Mouse (Mus musculus): ENCODE measurements around the gene Rtf2. TPM values are rescaled to one million over a fixed set of nuclear protein-coding genes. Genes with fewer than 3 reads are reported as not detected.
A peak's percentile ranks its signal among the peaks of the same experiment; 100 is the strongest.

The Rtf2 gene
- polyA plus RNA-seq, 1 experiment: 53.6 TPM

GRCm38 (mm10) chr2:172462813-172463212, 22.5 kb downstream of the Rtf2 start:
- WGBS: 92% methylated on average over 4 of the region's 4 CpGs
- Histone ChIP-seq H3K27ac (ENCODE audit: control insufficient read depth, insufficient read depth, low read depth, low read length, poor library complexity) (no peak overlapping the region), H3K4me3 (replicated peaks; ENCODE audit: control insufficient read depth, low read depth, low read length) (no peak overlapping the region), H3K4me1 (ENCODE audit: control insufficient read depth, insufficient read depth, low read length) (no peaks in the 10 kb centered on the region)
- TF ChIP-seq CTCF (IDR thresholded peaks at IDR 0.05; ENCODE audit: control insufficient read depth, insufficient read depth, low read length) (no peak), POLR2A (IDR thresholded peaks at IDR 0.05; ENCODE audit: borderline replicate concordance, control insufficient read depth, low read depth, low read length) (no peak)

DNA sequence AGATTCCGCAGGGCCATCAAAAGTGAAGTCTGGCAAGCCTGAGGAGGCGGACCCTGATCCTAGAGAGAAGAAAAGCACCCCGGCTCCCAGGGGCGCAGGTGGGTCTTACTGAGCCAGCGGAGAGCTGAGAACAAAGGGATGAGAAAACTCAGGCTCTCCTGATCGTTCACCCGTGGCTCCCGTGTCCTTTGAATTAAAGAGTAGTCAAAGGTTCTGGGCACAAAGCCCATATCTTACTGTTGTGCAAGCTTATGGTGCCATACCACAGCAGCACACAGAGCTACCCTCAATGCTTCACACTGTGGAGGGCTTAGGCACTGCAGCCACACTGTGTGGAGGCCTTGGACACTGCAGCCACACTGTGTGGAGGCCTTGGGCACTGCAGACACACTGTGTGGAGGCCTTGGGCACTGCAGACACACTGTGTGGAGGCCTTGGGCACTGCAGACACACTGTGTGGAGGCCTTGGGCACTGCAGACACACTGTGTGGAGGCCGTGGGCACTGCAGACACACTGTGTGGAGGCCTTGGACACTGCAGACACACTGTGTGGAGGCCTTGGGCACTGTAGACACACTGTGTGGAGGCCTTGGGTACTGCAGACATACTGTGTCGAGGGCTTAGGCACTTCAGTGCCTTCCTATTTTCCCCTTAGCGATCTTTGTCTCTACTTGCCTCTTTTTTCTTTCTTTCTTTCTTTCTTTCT, 26.2 kb downstream of the Rtf2 start:
- 84% methylated on average over 11 of the region's 11 CpGs for WGBS
- Histone ChIP-seq H3K4me3 (replicated peaks; ENCODE audit: control insufficient read depth, low read depth, low read length) (no peak overlapping the region), H3K27ac (ENCODE audit: control insufficient read depth, insufficient read depth, low read depth, low read length, poor library complexity) (no peak overlapping the region), H3K4me1 (ENCODE audit: control insufficient read depth, insufficient read depth, low read length) (no peaks in the 10 kb centered on the region)
- no peak for TF ChIP-seq CTCF (IDR thresholded peaks at IDR 0.05; ENCODE audit: control insufficient read depth, insufficient read depth, low read length)
- no peak for TF ChIP-seq POLR2A (IDR thresholded peaks at IDR 0.05; ENCODE audit: borderline replicate concordance, control insufficient read depth, low read depth, low read length)

DNA sequence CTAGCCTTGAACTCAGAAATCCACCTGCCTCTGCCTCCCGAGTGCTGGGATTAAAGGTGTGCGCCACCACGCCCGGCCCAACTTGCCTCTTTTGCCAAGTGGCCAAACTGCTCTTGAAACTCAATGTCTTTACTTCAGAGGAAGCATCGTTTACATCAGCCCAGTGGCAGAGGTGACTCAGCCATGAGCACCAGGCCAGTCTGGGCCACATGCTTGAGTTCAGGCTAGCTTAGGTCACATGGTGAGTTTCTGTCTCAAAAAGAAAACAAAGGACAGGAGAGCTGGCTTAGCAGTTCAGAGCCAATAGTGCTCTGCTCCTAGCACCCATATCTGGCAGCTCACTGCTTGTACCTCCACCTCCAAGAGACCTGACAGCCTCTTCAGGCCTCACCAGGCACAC, 26.9 kb downstream of the Rtf2 start:
- 94% methylated on average over 5 of the region's 5 CpGs for WGBS
- TF ChIP-seq POLR2A (IDR thresholded peaks at IDR 0.05; ENCODE audit: borderline replicate concordance, control insufficient read depth, low read depth, low read length) (no peak), CTCF (IDR thresholded peaks at IDR 0.05; ENCODE audit: control insufficient read depth, insufficient read depth, low read length) (no peak)

GRCm38 (mm10) chr2:172468346-172468819, 28.0 kb downstream of the Rtf2 start:
- H3K4me1 ChIP-seq (ENCODE audit: control insufficient read depth, insufficient read depth, low read length): no peaks in the 10 kb centered on the region
- 94% methylated on average over 11 of the region's 11 CpGs for WGBS
- no peak overlapping the region for H3K27ac ChIP-seq (ENCODE audit: control insufficient read depth, insufficient read depth, low read depth, low read length, poor library complexity)
- no peak for TF ChIP-seq CTCF (IDR thresholded peaks at IDR 0.05; ENCODE audit: control insufficient read depth, insufficient read depth, low read length)
- TF ChIP-seq POLR2A (IDR thresholded peaks at IDR 0.05; ENCODE audit: borderline replicate concordance, control insufficient read depth, low read depth, low read length): no peak
- no peak overlapping the region for H3K4me3 ChIP-seq (replicated peaks; ENCODE audit: control insufficient read depth, low read depth, low read length)

More for the DNA sequence above, 26.9 kb downstream of the Rtf2 start:
- Histone ChIP-seq H3K4me1 (ENCODE audit: control insufficient read depth, insufficient read depth, low read length) (no peaks in the 10 kb centered on the region), H3K27ac (ENCODE audit: control insufficient read depth, insufficient read depth, low read depth, low read length, poor library complexity) (no peak overlapping the region), H3K4me3 (replicated peaks; ENCODE audit: control insufficient read depth, low read depth, low read length) (no peak overlapping the region)

DNA sequence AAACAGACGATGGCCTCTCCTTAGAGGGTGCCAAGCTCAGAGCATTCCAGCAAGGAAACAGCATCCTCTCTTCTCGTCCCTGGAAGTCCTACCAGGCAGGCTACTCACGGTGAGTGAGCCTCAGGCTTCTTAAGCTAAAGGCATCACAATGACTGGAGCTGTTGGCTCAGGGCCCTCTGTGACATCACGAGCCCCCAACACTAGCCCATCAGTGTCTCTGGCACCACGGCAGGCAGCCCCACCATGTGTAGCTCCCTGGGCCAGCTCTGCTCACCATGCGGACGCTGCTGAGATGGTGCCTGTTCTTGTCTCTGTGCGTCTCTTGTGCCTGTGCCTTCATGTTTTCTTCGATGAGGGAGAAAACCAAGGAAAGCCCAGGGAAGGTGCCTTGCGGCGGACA, 32.0 kb downstream of the Rtf2 start, which contains the start of gene Fam209:
Gene Fam209, plus strand, starts transcription at position 203 of the 400 bp plus-strand sequence.
- no peaks in the 10 kb centered on the region; the same call in 1 of the 2 replicates for H3K4me1 ChIP-seq (ENCODE audit: control insufficient read depth, insufficient read depth, low read length)
- H3K27ac ChIP-seq (ENCODE audit: control insufficient read depth, insufficient read depth, low read depth, low read length, poor library complexity): no peak within 1 kb of the TSS
- 84% methylated on average over 11 of the region's 11 CpGs for WGBS
- no peak within 1 kb of the TSS for H3K4me3 ChIP-seq (replicated peaks; ENCODE audit: control insufficient read depth, low read depth, low read length)
- TF ChIP-seq POLR2A (IDR thresholded peaks at IDR 0.05; ENCODE audit: borderline replicate concordance, control insufficient read depth, low read depth, low read length) (no peak), CTCF (IDR thresholded peaks at IDR 0.05; ENCODE audit: control insufficient read depth, insufficient read depth, low read length) (no peak)

- Histone ChIP-seq H3K27ac (ENCODE audit: control insufficient read depth, insufficient read depth, low read depth, low read length, poor library complexity) (no peak overlapping the region), H3K4me1 (ENCODE audit: control insufficient read depth, insufficient read depth, low read length) (no peaks in the 10 kb centered on the region; the same call in 1 of the 2 replicates), H3K4me3 (replicated peaks; ENCODE audit: control insufficient read depth, low read depth, low read length) (no peak overlapping the region)
- TF ChIP-seq CTCF (IDR thresholded peaks at IDR 0.05; ENCODE audit: control insufficient read depth, insufficient read depth, low read length) (no peak), POLR2A (IDR thresholded peaks at IDR 0.05; ENCODE audit: borderline replicate concordance, control insufficient read depth, low read depth, low read length) (no peak)
- 64% methylated on average over 8 of the region's 8 CpGs for WGBS
These were observed 33.2 kb downstream of the Rtf2 start for GRCm38 (mm10) chr2:172473591-172473990.

DNA sequence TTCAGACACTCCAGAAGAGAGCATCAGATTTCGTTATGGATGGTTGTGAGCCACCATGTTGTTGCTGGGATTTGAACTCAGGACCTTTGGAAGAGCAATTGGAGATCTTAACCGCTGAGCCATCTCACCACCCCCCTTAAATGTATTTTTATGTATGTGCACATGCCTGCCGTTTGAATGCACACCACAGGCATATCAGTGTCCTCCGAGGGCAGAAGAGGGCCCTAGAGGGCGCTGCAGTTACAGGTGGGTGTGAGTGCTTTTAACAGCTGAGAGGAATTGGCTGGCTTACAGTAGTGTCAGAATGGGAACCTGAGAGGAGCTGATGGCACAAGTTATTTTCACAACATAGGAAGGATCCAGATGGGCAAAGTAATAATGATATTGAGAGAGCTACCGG, 34.6 kb downstream of the Rtf2 start:
- TF ChIP-seq CTCF (IDR thresholded peaks at IDR 0.05; ENCODE audit: control insufficient read depth, insufficient read depth, low read length) (peak; percentile 53), POLR2A (IDR thresholded peaks at IDR 0.05; ENCODE audit: borderline replicate concordance, control insufficient read depth, low read depth, low read length) (no peak)
- no peak overlapping the region for H3K4me3 ChIP-seq (replicated peaks; ENCODE audit: control insufficient read depth, low read depth, low read length)
- WGBS: 24% methylated on average over 6 of the region's 6 CpGs
- no peaks in the 10 kb centered on the region; the same call in 1 of the 2 replicates for H3K4me1 ChIP-seq (ENCODE audit: control insufficient read depth, insufficient read depth, low read length)
- no peak overlapping the region for H3K27ac ChIP-seq (ENCODE audit: control insufficient read depth, insufficient read depth, low read depth, low read length, poor library complexity)

- Histone ChIP-seq H3K4me1 (ENCODE audit: control insufficient read depth, insufficient read depth, low read length) (no peaks in the 10 kb centered on the region; the same call in 1 of the 2 replicates), H3K4me3 (replicated peaks; ENCODE audit: control insufficient read depth, low read depth, low read length) (no peak overlapping the region), H3K27ac (ENCODE audit: control insufficient read depth, insufficient read depth, low read depth, low read length, poor library complexity) (no peak overlapping the region)
- 16% methylated on average over 10 of the region's 10 CpGs for WGBS
- TF ChIP-seq POLR2A (IDR thresholded peaks at IDR 0.05; ENCODE audit: borderline replicate concordance, control insufficient read depth, low read depth, low read length): no peak
- TF ChIP-seq CTCF (IDR thresholded peaks at IDR 0.05; ENCODE audit: control insufficient read depth, insufficient read depth, low read length): no peak
These were observed 36.4 kb downstream of the Rtf2 start for GRCm38 (mm10) chr2:172476707-172477260.
